Comparison of ENCODE assay signal across 31 mouse cellular contexts in genomic region chr10:67561185-67561584, GRCm38 (mm10). TPM values are rescaled to one million over a fixed set of nuclear protein-coding genes. Genes with fewer than 3 reads are reported as not detected.
"Had no signal": no experiment of that assay in that cellular context is flagged by ENCODE, and none has a peak within 500 bp of the region (broad histone marks: within the 10 kb centered on the region; RNA-seq: fewer than 3 reads in every experiment).

No protein-coding gene starts in this region.

- H3K4me3 ChIP-seq: limb, embryonic 10.5 days; limb, embryonic 12.5 days; limb, embryonic 13.5 days; limb, embryonic 15.5 days; liver, embryonic 12.5 days; liver, embryonic 13.5 days; liver, embryonic 15.5 days; lung, embryonic 15.5 days; megakaryocyte, embryonic 14.5 days; midbrain, embryonic 10.5 days; midbrain, embryonic 12.5 days; midbrain, embryonic 13.5 days; midbrain, embryonic 15.5 days; myocyte; neural tube, embryonic 12.5 days had no signal

- H3K36me3 ChIP-seq: limb, embryonic 10.5 days; limb, embryonic 12.5 days; limb, embryonic 13.5 days; limb, embryonic 15.5 days; liver, embryonic 12.5 days; liver, embryonic 13.5 days; liver, embryonic 15.5 days; lung, embryonic 15.5 days; midbrain, embryonic 10.5 days; midbrain, embryonic 12.5 days; midbrain, embryonic 13.5 days; midbrain, embryonic 15.5 days; neural tube, embryonic 12.5 days had no signal

- H3K27ac ChIP-seq: limb, embryonic 10.5 days; limb, embryonic 12.5 days; limb, embryonic 13.5 days; limb, embryonic 15.5 days; liver, embryonic 12.5 days; liver, embryonic 13.5 days; liver, embryonic 14.5 days; liver, embryonic 15.5 days; lung, embryonic 15.5 days; macrophage; midbrain, embryonic 10.5 days; midbrain, embryonic 12.5 days; midbrain, embryonic 13.5 days; midbrain, embryonic 15.5 days; neural tube, embryonic 12.5 days had no signal

- H3K9ac ChIP-seq: limb, embryonic 12.5 days; limb, embryonic 13.5 days; limb, embryonic 15.5 days; liver, embryonic 12.5 days; liver, embryonic 13.5 days; liver, embryonic 14.5 days; liver, embryonic 15.5 days; liver, postnatal 0 days; lung, embryonic 14.5 days; lung, embryonic 15.5 days; midbrain, embryonic 12.5 days; midbrain, embryonic 13.5 days; midbrain, embryonic 15.5 days; neural tube, embryonic 12.5 days had no signal

- ATAC-seq: liver, embryonic 12.5 days; liver, postnatal 0 days; lung, postnatal 0 days; midbrain, embryonic 13.5 days; midbrain, embryonic 15.5 days; midbrain, embryonic 16.5 days had no signal

- H3K4me1 ChIP-seq: limb, embryonic 12.5 days; limb, embryonic 13.5 days; limb, embryonic 15.5 days; liver, embryonic 12.5 days; liver, embryonic 13.5 days; liver, embryonic 15.5 days; lung, embryonic 15.5 days; neural tube, embryonic 12.5 days had no signal

- H3K4me2 ChIP-seq: limb, embryonic 12.5 days; limb, embryonic 13.5 days; limb, embryonic 15.5 days; liver, embryonic 11.5 days; liver, embryonic 12.5 days; liver, embryonic 13.5 days; liver, embryonic 15.5 days; lung, embryonic 14.5 days; lung, embryonic 15.5 days; midbrain, embryonic 11.5 days; midbrain, embryonic 12.5 days; midbrain, embryonic 13.5 days; midbrain, embryonic 15.5 days; neural tube, embryonic 12.5 days had no signal

- H3K27me3 ChIP-seq: limb, embryonic 15.5 days; liver, embryonic 12.5 days; liver, embryonic 13.5 days; liver, embryonic 15.5 days; lung, embryonic 15.5 days; midbrain, embryonic 15.5 days had no signal

- H3K9me3 ChIP-seq: limb, embryonic 10.5 days; limb, embryonic 12.5 days; limb, embryonic 13.5 days; limb, embryonic 15.5 days; liver, embryonic 13.5 days; liver, embryonic 15.5 days; lung, embryonic 15.5 days; midbrain, embryonic 12.5 days; midbrain, embryonic 15.5 days had no signal

- DNase-seq: left cerebral cortex, postnatal 4 days; liver; liver, embryonic 13.5 days; liver, postnatal 0 days; lung, adult 18-20 months; lung, embryonic 14.5 days; lung, postnatal 10 days; lung, postnatal 14 days; lung, postnatal 36 days; lung, postnatal 4 days; midbrain, embryonic 14.5 days had no signal

RNA-seq across cellular contexts. Expression of gene Egr2, which starts 25.9 kb away (rescaled TPM):
- polyA plus RNA-seq: midbrain, embryonic 11.5 days had no signal
